Mouse (Mus musculus) common myeloid progenitor, adult 5-6 weeks (primary cell): ENCODE results near the gene Thsd7b. TPM values are rescaled to one million over a fixed set of nuclear protein-coding genes. Genes with fewer than 3 reads are reported as not detected.
"Not testable (repeated sequence)": the region's sequence is repeated elsewhere in the genome, so short reads cannot be mapped to it uniquely, and the experiment has no call there.

Source experiments
- ATAC-seq: replicated peaks from 2 replicates; pipeline ENCODE4 v1.8.0; 2016; ENCODE audit warnings: low read depth, mild to moderate bottlenecking, moderate TSS enrichment, inconsistent platforms; ENCODE audit not compliant: poor library complexity, severe bottlenecking
- total RNA-seq: library from RNA; stranded (forward); fragments of 200-1000, 187-1606 nt; gene quantifications from 2 replicates; pipeline ENCODE4 v1.2.3, GENCODE M21; 2017

The Thsd7b gene
- total RNA-seq, 1 experiment from 2014 or later = not detected

DNA sequence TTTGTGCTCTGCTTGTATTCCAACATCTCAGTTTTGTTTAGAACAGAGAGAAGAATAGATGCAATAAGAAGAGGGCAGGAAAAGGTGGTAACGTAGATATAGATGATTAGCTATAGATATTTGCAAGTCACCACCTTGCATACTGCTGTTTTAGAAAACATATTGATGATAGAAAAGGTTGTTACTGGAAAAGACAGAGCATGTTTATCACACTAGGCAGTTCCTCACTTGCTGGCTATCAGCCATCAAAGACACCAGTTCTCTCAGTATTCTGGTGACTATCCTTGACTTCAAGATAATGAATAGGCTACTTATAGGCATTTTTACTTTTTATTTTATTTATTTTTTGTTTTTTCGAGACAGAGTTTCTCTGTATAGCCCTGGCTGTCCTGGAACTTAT lies 717.7 kb downstream of the Thsd7b start:
- ATAC-seq = no peak

DNA sequence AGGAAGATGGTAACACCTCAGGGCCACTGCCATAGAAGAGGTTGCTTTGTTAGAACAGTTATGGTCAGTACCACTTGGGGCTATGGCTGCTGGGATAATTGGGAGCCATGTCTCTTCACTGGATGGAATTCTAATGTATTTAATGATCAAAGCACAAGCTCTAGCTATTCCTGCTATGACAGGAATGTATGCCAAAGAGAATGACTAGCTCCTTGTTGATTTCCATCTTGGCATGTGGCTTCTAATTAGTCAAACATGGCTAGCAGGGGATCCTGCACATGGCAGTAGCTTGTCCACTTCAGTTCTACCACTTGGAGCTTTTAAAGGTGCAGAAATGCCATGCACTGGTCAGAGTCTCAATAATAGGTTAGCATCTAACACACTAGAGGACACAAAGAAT lies 781.9 kb downstream of the Thsd7b start:
- no peak for ATAC-seq

DNA sequence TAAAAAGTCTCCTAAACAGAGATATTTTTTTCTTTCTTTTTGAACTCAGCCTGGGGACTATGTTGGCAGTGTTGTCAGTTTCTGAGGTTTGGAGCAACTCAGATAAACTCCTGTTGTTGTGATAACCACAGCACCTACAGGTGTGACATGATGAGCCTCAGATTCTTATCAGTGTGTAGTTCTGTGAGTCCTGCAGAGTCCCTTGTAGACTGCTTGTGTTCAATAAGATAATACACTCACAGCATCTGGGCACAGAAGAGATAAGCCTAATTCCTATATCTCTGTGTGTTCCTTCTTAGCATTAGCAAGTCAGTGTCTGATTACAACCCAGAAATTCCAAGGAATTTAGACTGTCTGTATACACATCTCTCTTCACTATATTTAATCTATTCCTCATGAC lies 789.0 kb downstream of the Thsd7b start:
- ATAC-seq = no peak

DNA sequence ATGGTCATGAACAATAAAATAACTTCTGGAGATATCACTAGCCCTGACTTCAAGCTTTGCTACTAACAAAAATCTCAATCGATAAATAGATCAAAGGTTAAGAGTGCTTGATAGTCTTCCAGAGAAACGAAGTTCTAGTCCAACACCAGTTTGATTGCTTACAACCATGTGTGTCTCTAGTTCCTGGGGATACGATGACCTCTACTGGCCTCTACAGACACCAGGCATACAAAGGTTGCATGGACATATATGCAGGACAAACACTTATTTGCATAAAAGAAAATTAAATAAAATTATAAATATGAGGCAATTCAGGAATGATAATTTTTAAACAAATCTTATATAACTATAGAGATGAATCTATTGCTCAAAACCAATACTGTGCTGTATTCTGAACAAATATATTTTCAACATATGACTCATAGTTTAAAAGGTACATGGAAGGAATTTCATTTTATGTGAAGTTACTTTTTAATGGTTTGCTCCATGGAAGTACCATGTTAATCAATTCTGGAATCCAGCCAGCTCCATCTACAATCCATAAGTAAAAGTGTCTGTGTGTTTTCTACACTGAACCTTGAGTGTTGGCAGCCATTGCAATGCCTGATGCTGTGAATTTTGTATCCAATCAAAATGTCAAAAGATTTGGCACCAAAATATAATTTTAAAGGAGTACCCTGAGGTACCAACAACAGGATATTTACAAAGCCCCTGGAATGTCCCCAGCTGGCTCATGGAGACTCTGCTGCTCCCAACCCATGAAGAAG lies 793.3 kb downstream of the Thsd7b start:
- no peak for ATAC-seq

DNA sequence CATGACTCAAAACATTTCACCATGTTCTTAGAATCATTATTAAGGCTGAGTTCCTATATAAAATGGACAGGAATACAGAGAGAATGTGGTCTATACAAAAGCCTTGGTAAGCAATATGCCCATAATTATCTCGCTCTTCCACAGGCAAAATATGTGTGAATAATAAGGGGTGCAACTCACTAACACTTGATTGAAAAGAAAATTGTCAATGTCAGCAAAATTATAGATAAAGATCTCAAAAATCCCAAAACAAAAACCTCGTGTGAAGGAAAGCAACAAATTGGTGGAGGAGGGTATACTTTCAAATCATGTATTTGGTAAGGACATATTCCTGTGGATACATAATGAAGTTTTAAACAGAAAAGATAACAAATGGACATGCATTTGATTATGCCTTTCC lies 810.7 kb downstream of the Thsd7b start:
- ATAC-seq = no peak

DNA sequence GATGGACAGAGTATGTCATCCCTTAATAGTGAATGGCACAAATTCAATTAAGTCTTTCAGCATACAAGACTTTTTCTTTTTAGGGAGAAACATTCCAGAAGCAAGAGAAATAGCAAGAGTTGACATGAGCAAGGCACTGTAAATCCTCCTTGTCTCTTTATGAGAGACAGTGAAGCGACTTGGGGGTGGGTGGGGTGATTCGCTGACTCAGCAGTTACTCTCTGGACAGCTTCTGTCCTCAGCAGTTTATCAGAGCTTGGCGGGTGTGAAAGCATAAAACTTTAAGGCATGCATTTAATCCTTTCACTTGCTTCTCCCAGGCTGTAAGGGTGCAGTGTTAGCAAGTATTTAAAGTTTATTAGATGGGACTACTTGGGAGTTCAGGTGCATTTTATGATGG lies 812.1 kb downstream of the Thsd7b start:
- ATAC-seq = no peak

DNA sequence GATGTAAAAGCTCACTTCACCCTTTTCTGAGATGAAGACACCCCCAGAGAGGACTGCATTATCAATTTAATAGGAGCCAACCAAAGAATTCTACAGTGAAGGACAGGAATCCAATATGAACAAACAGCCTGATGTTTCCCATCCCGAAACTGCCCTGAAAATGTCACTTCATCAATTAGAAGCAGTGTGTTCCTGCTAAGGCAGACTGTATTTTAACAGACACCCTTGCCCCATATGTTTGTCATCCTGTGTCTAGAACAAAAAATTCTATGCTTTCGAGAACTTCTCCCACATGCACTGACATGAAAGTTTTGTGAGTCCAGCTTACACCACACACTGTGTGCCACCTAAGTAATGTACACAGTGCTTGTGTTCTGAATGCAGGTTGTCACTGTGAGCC lies 812.8 kb downstream of the Thsd7b start:
- ATAC-seq = no peak

DNA sequence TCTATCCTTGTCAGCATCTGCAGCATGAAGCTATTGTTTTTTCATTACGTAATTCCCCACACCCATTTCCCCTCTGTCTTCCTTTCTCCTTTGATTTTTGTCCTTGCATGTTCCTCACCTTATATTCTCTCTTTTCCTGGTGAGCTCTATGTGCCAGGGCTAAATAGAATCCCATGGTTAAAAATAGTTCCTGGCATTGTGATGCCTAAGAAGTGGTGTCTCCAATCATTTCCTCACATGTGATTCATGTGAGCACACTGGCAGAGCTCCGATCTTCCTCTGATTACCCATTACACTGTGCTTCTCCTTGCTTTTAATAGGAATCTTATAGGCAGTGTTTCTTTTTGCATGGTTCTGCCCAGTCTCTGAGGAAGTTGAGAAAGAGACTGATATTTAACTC lies 826.1 kb downstream of the Thsd7b start:
- no peak for ATAC-seq

DNA sequence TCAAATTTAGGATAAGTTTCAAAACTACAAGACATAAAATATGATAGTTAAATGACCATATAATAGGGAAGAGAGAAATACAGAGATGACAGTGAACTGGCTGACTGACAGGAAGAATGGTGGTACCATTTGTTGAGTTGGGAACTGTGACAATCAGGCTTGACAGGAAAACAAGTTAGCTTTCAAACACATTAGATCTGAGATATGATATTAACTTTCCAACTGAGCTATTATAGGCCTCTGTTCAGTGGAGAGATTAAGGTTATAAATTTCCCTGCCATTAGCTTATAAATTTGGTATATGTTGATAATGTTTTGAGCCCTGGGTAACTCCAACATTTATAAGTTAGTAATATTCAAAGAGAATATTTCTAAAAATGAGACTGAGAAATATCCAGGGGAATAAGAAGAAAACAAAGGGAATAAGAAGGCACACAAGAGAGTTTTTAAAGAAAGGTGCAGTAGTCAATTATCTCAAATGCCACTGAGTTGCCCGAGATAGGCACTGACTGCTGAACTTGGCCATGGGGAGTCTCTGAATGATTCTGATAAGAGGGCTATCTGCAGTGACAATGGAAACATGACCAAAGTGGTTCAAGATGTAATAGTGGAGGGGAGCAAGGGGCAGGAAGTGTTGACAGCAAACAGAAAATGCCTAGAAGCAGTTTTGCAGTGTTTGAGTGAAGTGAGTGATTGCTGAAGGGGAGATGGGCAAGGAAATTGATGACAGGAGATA lies 839.6 kb downstream of the Thsd7b start:
- ATAC-seq = peak; percentile 79

DNA sequence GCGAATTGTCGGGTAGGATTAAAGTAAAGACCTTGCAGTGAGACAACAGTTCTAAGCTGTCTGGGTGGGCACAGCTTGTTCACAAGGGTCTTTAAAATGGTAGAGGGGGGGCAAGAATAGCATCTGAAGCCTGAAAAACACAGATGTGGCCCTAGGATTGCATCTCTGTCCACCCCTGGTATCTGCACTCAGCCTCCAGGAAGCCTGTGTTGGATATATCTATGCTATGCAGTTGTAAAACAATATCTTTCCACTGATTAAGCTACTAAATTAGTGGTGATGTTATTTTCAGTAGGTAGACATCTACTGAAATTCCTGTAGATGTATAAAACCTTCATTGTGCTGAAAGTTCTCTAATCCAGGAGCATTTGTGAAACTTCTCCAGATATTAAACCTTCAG lies 840.4 kb downstream of the Thsd7b start:
- no peak for ATAC-seq

DNA sequence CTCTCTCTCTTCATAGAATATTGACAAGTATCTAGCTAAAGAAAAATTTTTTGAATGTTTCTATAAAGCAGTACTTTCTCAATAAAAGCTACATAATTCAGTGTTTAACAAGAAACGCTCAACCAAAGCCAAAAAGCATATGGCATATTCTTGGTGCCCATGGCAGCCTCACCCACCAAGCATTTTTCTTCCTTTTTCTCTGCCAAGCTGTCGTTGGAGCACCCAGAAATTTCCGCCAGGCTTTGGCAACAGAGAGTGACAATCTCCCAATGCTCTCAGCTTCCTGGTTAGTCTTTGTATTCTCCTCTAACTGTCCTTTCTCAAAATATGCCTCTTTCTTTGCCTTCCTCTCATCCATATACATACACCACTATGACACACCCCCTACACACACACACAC lies 857.8 kb downstream of the Thsd7b start:
- ATAC-seq = no peak

DNA sequence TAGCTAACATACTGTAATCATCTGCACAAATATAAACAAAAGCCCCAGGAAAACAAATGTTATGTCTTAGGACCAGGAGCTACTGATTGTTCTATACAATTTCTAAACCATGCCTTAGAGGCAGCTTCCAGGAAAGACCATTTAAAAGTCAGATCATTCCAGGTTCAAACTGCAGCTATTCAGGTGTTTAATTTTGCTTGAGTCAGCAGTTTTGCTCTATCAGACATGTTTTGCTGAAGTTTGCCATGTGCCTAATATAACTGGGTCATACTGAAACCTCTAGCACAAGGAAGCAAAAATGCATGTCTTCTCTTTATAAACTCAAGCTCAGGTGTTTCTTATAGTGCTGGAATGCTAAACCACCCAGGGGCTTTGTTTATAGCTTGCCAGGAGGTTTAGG lies 893.1 kb downstream of the Thsd7b start:
- ATAC-seq = no peak

DNA sequence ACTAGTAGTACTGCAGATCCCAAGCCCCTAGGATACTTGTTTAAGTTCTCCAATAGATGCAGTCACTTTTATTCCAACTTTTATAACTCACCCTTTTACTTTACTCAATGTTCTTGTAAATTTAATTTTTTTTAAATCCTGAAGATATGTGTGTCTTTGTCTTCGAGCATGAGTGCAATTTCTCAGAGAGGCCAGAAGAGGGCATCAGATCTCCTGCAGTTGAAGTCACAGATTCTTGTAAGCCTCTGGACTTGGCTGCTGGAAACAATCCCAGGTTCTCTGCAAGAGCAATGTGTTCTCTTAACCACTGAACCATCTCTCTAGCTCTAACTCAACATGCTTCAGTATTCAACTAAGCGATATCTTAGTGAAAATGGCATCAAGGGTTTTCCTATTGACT lies 894.2 kb downstream of the Thsd7b start:
- peak; percentile 62; the same call in 1 of the 2 replicates for ATAC-seq

DNA sequence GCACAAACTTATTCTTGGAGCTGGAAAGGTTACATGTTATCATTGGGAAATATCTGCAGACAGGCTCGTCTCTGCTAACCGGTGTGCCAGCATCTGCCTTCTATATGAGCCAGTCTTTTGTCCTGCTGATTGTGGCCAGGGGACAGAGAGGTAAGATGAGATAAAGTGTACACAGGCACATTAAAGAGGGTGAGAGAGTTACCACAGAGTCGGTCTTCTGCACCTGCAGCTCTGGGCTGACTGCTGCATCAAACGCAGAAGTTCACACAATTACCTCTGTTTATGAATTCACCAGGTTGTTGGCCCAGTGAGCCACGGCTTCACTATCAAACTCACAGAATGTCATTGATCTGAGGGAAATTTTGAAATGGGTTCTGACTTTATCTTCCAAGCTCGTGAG lies 896.8 kb downstream of the Thsd7b start:
- no peak for ATAC-seq

DNA sequence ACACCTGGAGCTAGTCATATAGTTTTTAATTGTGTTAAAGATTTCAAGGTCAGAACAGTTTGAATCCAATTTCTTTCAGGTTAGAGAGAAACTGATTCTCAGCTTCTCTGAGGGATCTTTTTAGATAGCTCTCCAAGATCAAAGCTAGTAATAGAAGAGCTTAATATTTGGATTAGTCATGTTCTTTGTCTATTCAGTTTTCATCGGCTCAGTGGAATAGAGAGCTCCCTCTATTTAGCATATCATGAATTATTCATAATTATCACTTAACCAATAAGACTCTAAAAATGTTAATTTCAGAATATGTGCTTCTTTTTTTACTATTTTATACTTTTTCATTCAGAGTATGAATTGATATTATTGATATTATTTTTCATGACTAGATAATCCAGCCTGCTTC lies 897.2 kb downstream of the Thsd7b start:
- ATAC-seq = no peak

DNA sequence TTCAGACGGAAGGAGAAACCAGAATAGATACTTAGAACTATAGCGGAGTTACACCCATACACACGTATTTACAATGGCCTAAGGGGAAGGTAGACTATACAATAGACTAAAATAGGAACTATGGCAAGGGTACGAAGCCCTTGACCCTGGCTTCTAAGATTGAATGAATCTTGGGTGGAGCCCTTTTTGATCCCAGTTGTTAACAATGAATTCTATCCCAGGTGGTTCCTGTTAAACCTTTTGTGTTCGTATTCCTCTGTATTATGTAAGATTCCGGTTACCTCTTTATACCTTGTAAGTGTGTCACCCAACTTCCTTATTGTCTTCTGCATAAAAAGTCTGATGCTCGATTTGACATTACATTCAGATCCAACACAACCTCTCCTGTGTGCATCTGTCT lies 913.7 kb downstream of the Thsd7b start:
- not testable (repeated sequence) for ATAC-seq

DNA sequence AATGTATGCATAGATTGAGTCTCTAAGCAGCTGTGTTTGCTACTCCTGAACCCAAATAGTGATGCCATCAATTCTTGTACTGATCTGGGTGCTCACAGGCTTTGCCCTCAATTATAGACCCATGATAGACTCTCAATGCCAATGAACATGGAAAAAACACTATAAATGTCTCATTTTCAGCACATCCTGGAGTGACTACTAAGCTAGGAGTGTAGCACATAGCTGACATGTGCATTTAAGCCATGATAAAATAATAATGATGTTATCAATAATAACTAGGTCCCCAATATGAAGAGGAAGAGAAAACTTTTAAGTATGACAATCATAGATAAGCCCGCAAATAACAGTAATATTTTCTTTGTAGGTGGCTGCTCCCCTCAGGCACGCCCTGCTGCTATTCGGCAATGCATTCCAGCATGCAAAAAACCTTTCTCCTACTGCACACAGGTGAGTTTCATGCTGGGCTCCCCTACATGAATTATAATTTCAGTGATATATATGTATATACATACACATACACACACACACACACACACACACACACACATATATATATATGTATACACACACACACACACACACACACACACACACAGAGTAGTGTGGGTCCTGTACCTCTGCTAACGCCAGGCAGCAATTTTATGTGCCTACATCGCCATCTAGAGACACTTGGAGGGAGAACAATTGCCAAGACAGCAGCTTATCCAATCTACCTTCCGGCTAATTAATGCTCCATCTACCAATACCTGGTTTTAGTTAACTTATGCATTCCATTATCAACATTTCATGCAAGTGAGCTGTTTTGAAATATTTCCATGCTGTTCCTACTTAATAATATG lies 919.3 kb downstream of the Thsd7b start:
- peak; percentile 97 for ATAC-seq

DNA sequence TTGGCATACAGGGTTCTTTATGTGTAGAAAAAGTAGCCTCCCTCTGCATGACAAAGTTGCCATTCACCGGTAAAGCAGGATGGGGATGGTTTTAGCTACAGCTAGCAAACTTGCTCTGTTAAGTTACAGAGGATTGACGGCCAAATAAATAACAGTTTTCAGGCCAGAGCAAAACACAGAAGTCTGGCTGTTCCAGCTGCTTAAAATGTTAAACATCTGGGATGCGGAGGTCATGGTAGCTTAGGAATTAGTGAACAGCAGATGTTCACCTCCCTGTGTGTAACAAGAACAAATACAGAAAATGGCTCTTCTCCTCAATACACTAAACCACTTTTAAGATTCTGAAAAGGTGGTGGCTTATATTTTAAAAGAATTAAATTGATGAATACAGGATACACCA lies 944.3 kb downstream of the Thsd7b start:
- no peak for ATAC-seq

DNA sequence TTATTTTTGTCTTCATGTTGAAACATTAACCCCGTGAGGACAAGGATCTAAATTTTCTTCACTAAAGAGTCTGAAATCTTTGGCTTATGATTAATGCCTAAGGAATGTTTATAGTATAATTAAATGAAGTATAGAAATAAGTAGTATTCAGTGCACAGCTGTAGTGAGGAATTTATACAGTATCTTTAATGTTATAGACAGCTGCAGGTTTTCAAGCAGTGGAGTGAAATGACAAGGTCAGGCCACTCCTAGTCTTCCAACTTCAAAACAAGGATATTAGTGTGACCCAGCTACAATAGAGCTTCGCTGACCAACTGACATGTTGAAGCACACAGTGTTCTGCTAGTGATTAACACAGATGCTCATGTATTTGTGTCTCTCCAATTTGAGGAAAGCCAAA lies 949.8 kb downstream of the Thsd7b start:
- ATAC-seq = no peak

DNA sequence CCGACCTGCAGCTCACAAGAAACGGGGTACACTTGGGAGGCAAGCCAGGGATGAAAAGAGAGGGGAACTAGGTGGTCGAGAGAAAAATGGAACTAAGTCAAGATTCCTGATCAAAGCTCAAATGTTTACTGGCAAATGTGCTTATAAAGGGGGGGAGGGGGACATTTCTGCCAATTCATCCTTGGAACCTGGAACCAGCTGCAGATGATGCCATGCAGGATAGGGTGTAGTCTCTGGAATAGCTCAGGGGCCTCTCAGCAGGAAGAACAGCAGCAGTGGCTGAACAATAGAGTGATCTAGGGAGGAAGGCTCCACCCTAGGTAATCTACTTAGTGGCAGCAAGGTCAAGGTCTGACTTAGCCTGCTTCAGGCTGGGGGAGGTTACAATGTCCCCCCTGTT lies 972.5 kb downstream of the Thsd7b start:
- ATAC-seq = no peak

DNA sequence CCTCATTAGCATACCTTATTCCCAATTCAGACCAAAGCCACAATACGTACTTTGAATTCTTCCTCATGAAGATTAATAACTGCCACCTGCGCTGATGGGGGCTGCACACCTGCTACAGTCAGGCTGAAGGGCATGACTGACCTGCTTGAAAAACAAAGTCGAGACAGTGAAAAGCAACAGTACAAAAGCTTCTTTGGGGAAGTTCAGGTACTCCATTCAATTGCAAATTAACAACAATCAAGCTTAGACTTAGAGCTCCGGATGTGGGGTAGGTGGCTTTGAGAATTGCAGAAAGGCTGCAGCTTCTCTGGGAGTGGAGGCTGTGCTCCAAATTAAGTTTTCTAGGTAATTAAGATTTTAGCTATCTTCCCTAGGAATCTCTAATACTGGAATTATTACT lies 973.2 kb downstream of the Thsd7b start:
- not testable (repeated sequence) for ATAC-seq
